Mouse (Mus musculus) heart, embryonic 16.5 days (tissue): ENCODE results near the gene Nkrf. TPM values are rescaled to one million over a fixed set of nuclear protein-coding genes. Genes with fewer than 3 reads are reported as not detected.

Experiments
- polyA plus RNA-seq: library from polyadenylated mRNA; unstranded; fragments of >200 nt; fragmentation: Nextera tagmentation; extraction: Ambion mirVana; gene quantifications from 2 replicates; pipeline ENCODE4 v1.2.1, GENCODE M21; 2015

Nkrf gene
- polyA plus RNA-seq, 1 experiment from 2014 or later: 0.63 TPM

Other genes with a start within 250 kb of the Nkrf start
- gene Slc25a43, start 159.2 kb downstream of the Nkrf start, polyA plus RNA-seq: 3.1 and 3.9 TPM in 2 replicates
- 1,229 and 1,290 TPM in 2 replicates for gene Slc25a5, start 107.2 kb downstream of the Nkrf start, polyA plus RNA-seq
- gene Ube2a, start 29.0 kb downstream of the Nkrf start, polyA plus RNA-seq: 137 and 144 TPM in 2 replicates
- gene C330007P06Rik, start 28.8 kb downstream of the Nkrf start, polyA plus RNA-seq: 19.4 and 20.4 TPM in 2 replicates
- gene Sept6, start 88.9 kb upstream of the Nkrf start, polyA plus RNA-seq: 49.7 and 50.3 TPM in 2 replicates
- gene Sowahd, start 145.9 kb upstream of the Nkrf start, polyA plus RNA-seq: 0.15 and 0.24 TPM in 2 replicates
- 275 and 291 TPM in 2 replicates for gene Rpl39, start 182.5 kb upstream of the Nkrf start, polyA plus RNA-seq
- gene Upf3b, start 207.4 kb upstream of the Nkrf start, polyA plus RNA-seq: 13.5 and 13.6 TPM in 2 replicates
- 10.3 and 13.2 TPM in 2 replicates for gene Nkap, start 223.9 kb upstream of the Nkrf start, polyA plus RNA-seq